Mouse (Mus musculus): ENCODE measurements around the gene Siglecg.

DNA sequence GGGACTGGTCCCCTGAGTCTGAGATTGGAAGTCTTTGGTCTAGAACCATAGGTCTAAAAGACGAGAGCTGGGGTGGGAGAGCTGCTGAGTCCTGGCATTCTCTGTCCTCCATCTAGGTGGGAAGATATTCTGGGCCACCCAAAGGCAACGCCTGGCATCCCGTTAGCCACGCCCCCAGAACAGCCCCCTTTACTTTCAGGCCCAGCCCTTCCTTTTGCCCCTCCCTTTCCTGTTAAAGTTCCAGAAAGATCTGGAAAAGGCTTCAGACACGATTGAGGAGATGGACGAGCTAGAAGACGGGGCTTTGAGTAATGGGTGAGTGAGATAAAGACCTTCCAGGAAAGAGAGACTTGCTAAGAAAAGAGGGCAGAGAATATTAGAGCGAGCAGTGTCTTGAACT, 19.4 kb downstream of the Siglecg start, which contains the start of gene Lim2:
- TF ChIP-seq POLR2A (IDR thresholded peaks at IDR 0.05; ENCODE audit: insufficient read depth, low read depth, low read length) (no peak), CTCF (IDR thresholded peaks at IDR 0.05) (no peak)

Measured in heart, adult 2 months (tissue).